Mouse (Mus musculus): Measurements from ENCODE around the gene Anks1b.

Anks1b gene

GRCm38 (mm10) chr10:89873146-89873950 is at the start of gene Anks1b:
Anks1b (plus strand) TSS chr10:89873509.
- TF ChIP-seq GATA4 (IDR thresholded peaks at IDR 0.05; ENCODE audit: insufficient replicate concordance, low read length) = no peak

- TF ChIP-seq GATA4 (IDR thresholded peaks at IDR 0.05; ENCODE audit: insufficient replicate concordance, low read length) = no peak
Observed at GRCm38 (mm10) chr10:89823906-89824305, 49.4 kb upstream of the Anks1b start.

- no peak for TF ChIP-seq GATA4 (IDR thresholded peaks at IDR 0.05; ENCODE audit: insufficient replicate concordance, low read length)
Observed at GRCm38 (mm10) chr10:89826896-89827295, 46.4 kb upstream of the Anks1b start.

GRCm38 (mm10) chr10:89832334-89832733 is 41.0 kb upstream of the Anks1b start:
- TF ChIP-seq GATA4 (IDR thresholded peaks at IDR 0.05; ENCODE audit: insufficient replicate concordance, low read length) = no peak

- no peak for TF ChIP-seq GATA4 (IDR thresholded peaks at IDR 0.05; ENCODE audit: insufficient replicate concordance, low read length)
Observed at GRCm38 (mm10) chr10:89833166-89833565, 40.1 kb upstream of the Anks1b start.

GRCm38 (mm10) chr10:89837476-89837875 is 35.8 kb upstream of the Anks1b start:
- no peak for TF ChIP-seq GATA4 (IDR thresholded peaks at IDR 0.05; ENCODE audit: insufficient replicate concordance, low read length)

GRCm38 (mm10) chr10:89838834-89839233 is 34.5 kb upstream of the Anks1b start:
- TF ChIP-seq GATA4 (IDR thresholded peaks at IDR 0.05; ENCODE audit: insufficient replicate concordance, low read length) = no peak

- no peak for TF ChIP-seq GATA4 (IDR thresholded peaks at IDR 0.05; ENCODE audit: insufficient replicate concordance, low read length)
Observed at GRCm38 (mm10) chr10:89850951-89851350, 22.4 kb upstream of the Anks1b start.

GRCm38 (mm10) chr10:89855251-89855875 is 17.9 kb upstream of the Anks1b start:
- no peak for TF ChIP-seq GATA4 (IDR thresholded peaks at IDR 0.05; ENCODE audit: insufficient replicate concordance, low read length)

- no peak for TF ChIP-seq GATA4 (IDR thresholded peaks at IDR 0.05; ENCODE audit: insufficient replicate concordance, low read length)
Observed at GRCm38 (mm10) chr10:89856286-89856685, 17.0 kb upstream of the Anks1b start.

- no peak for TF ChIP-seq GATA4 (IDR thresholded peaks at IDR 0.05; ENCODE audit: insufficient replicate concordance, low read length)
Observed at GRCm38 (mm10) chr10:89868211-89868610, 5.1 kb upstream of the Anks1b start.

GRCm38 (mm10) chr10:89868836-89869235 is 4.5 kb upstream of the Anks1b start:
- TF ChIP-seq GATA4 (IDR thresholded peaks at IDR 0.05; ENCODE audit: insufficient replicate concordance, low read length) = no peak

GRCm38 (mm10) chr10:89872501-89873145 is 686 bp upstream of the Anks1b start:
- TF ChIP-seq GATA4 (IDR thresholded peaks at IDR 0.05; ENCODE audit: insufficient replicate concordance, low read length) = no peak

- no peak for TF ChIP-seq GATA4 (IDR thresholded peaks at IDR 0.05; ENCODE audit: insufficient replicate concordance, low read length)
Observed at GRCm38 (mm10) chr10:89874036-89874435, 727 bp downstream of the Anks1b start.

- no peak for TF ChIP-seq GATA4 (IDR thresholded peaks at IDR 0.05; ENCODE audit: insufficient replicate concordance, low read length)
Observed at GRCm38 (mm10) chr10:89883561-89883960, 10.3 kb downstream of the Anks1b start.

Measured in liver, adult (tissue).